Mouse (Mus musculus): ENCODE measurements around the gene Tusc2.

GRCm38 (mm10) chr9:107578587-107578986 is 15.5 kb downstream of the Tusc2 start, which contains the start of gene Naa80:
- TF ChIP-seq CTCF (conservative IDR thresholded peaks at IDR 0.05; ENCODE audit: insufficient read depth, insufficient read length, low read depth, low read length), result no peak
- TF ChIP-seq POLR2A (IDR thresholded peaks at IDR 0.05; ENCODE audit: low read depth, low read length), result no peak

Data from kidney, adult 2 months (tissue).